Mouse (Mus musculus): ENCODE data around the gene Ero1lb. TPM values are rescaled to one million over a fixed set of nuclear protein-coding genes. Genes with fewer than 3 reads are reported as not detected.

Gene Ero1lb
- total and polyA plus RNA-seq, 3 experiments = 20.4 to 34.8 (median 26.6) TPM

GRCm38 (mm10) chr13:12543880-12544568 lies 21.6 kb upstream of the Ero1lb start:
- TF ChIP-seq MEF2A (IDR thresholded peaks at IDR 0.05; ENCODE audit: borderline replicate concordance, low read depth, low read length) = no peak
- Histone ChIP-seq H3K27me3 (replicated peaks) (no peaks in the 10 kb centered on the region), H3K79me2 (replicated peaks; ENCODE audit: control insufficient read depth, extremely low read depth, insufficient read depth, poor library complexity, severe bottlenecking) (no peaks in the 10 kb centered on the region), H3K4me1 (ENCODE audit: control insufficient read depth in 1 of 2, insufficient read depth in 2 of 2) (peaks cover 5 to 27% of the 10 kb centered on the region in 2 experiments), H3K4me3 (replicated peaks in 1 of 3; ENCODE audit: low read depth in 2 of 3, low read length in 2 of 3, poor library complexity in 1 of 3) (no peak overlapping the region), H3K4me2 (ENCODE audit: insufficient read depth, low read depth, poor library complexity, severe bottlenecking) (no peak overlapping the region), H3K36me3 (replicated peaks in 1 of 2; ENCODE audit: control insufficient read depth in 1 of 2, insufficient read depth in 1 of 2, low read length in 1 of 2) (no peaks in the 10 kb centered on the region), H3K27ac (ENCODE audit: insufficient read depth, low read depth) (no peak overlapping the region), H3K9ac (ENCODE audit: insufficient read depth, low read depth) (no peak overlapping the region), H3K9me3 (replicated peaks; ENCODE audit: low read length) (peaks cover 4% of the 10 kb centered on the region)
- in situ Hi-C loops (cut with MboI; ENCODE audit: low pct_ligation_motif_present, low pct_unique_long_range_greater_than_20kb, low sequenced_read_pairs) (loop anchor here (5.0 to 25.0 kb wide), 2 partner anchors 67 to 143 kb away; no protein-coding TSS in a partner anchor), dilution Hi-C loops (cut with MboI; ENCODE audit: extremely low pct_ligation_motif_present, extremely low pct_unique_long_range_greater_than_20kb, low sequenced_read_pairs) (no loop called here)
- DNase-seq (ENCODE audit: extremely low read depth) = no peak

DNA sequence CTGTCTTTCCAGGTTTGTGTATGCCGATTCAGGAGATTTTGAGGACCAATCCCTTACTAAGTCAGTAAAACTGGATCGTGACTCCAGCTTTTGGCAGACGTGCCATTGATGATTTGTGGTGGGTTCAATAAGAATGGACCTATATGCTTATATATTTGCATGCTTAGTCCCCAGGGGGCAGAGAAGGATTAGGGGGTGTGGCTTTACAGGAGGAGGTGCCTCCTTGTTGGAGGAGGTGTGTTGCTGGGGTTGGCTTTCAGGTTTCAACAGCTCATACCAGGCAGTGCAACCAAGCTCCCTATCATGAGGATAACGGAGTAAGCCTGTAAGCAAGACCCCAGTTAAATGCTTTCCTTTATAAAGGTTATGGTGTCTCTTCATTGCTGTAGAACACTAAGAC lies 11.5 kb upstream of the Ero1lb start:
- no peak for TF ChIP-seq EP300 (IDR thresholded peaks at IDR 0.05; ENCODE audit: low read length)
- no peak for TF ChIP-seq KAT2A (IDR thresholded peaks at IDR 0.05; ENCODE audit: insufficient replicate concordance, low read length)
- no peak for TF ChIP-seq POLR2A (IDR thresholded peaks at IDR 0.05; ENCODE audit: low read depth, low read length)
- no peak for TF ChIP-seq PAX5 (IDR thresholded peaks at IDR 0.05; ENCODE audit: low read length)
- TF ChIP-seq SIN3A (IDR thresholded peaks at IDR 0.05; ENCODE audit: low read length) = no peak
- no peak for TF ChIP-seq JUN (IDR thresholded peaks at IDR 0.05; ENCODE audit: insufficient read depth, low read depth, low read length)
- no peak for TF ChIP-seq RAD21 (IDR thresholded peaks at IDR 0.05; ENCODE audit: low read depth, low read length)
- no peak for TF ChIP-seq USF1 (IDR thresholded peaks at IDR 0.05; ENCODE audit: low read depth, low read length)
- TF ChIP-seq ZC3H11A (IDR thresholded peaks at IDR 0.05; ENCODE audit: low read depth, low read length) = no peak
- no peak for TF ChIP-seq JUND (conservative IDR thresholded peaks at IDR 0.05; ENCODE audit: low read depth, low read length)
- TF ChIP-seq ZKSCAN1 (IDR thresholded peaks at IDR 0.05; ENCODE audit: borderline replicate concordance, low read depth, low read length) = no peak
- no peak for TF ChIP-seq GABPA (IDR thresholded peaks at IDR 0.05; ENCODE audit: insufficient replicate concordance, low read depth, low read length)
- no peak for TF ChIP-seq POLR2AphosphoS2 (IDR thresholded peaks at IDR 0.05; ENCODE audit: low read depth, low read length)
- no peak for TF ChIP-seq IRF4 (IDR thresholded peaks at IDR 0.05; ENCODE audit: low read depth, low read length)
- TF ChIP-seq USF2 (conservative IDR thresholded peaks at IDR 0.05; ENCODE audit: low read depth, low read length) = no peak
- no peak for TF ChIP-seq CHD1 (IDR thresholded peaks at IDR 0.05; ENCODE audit: low read depth, low read length)
- no peak for TF ChIP-seq ZMIZ1 (IDR thresholded peaks at IDR 0.05; ENCODE audit: low read depth, low read length)
- TF ChIP-seq MAZ (IDR thresholded peaks at IDR 0.05; ENCODE audit: low read depth, low read length) = no peak
- TF ChIP-seq MAFK (IDR thresholded peaks at IDR 0.05; ENCODE audit: insufficient replicate concordance, low read length) = no peak
- no peak for TF ChIP-seq CHD2 (IDR thresholded peaks at IDR 0.05; ENCODE audit: low read length)
- Histone ChIP-seq H3K4me1 (ENCODE audit: control insufficient read depth in 1 of 2, insufficient read depth in 2 of 2) (peaks cover 0 to 43% of the 10 kb centered on the region in 2 experiments; a peak in 2 of 4 replicates), H3K9ac (ENCODE audit: insufficient read depth, low read depth) (no peak overlapping the region), H3K36me3 (replicated peaks in 1 of 2; ENCODE audit: control insufficient read depth in 1 of 2, insufficient read depth in 1 of 2, low read length in 1 of 2) (no peaks in the 10 kb centered on the region), H3K79me2 (replicated peaks; ENCODE audit: control insufficient read depth, extremely low read depth, insufficient read depth, poor library complexity, severe bottlenecking) (no peaks in the 10 kb centered on the region), H3K27me3 (replicated peaks) (no peaks in the 10 kb centered on the region), H3K27ac (ENCODE audit: insufficient read depth, low read depth) (no peak overlapping the region), H3K4me2 (ENCODE audit: insufficient read depth, low read depth, poor library complexity, severe bottlenecking) (no peak overlapping the region), H3K9me3 (replicated peaks; ENCODE audit: low read length) (no peaks in the 10 kb centered on the region), H3K4me3 (replicated peaks in 1 of 3; ENCODE audit: low read depth in 2 of 3, low read length in 2 of 3, poor library complexity in 1 of 3) (no peak overlapping the region)
- dilution Hi-C loops (cut with MboI; ENCODE audit: extremely low pct_ligation_motif_present, extremely low pct_unique_long_range_greater_than_20kb, low sequenced_read_pairs) (no loop called here), in situ Hi-C loops (cut with MboI; ENCODE audit: low pct_ligation_motif_present, low pct_unique_long_range_greater_than_20kb, low sequenced_read_pairs) (no loop called here)
- no peak for DNase-seq (ENCODE audit: extremely low read depth)
